Mouse (Mus musculus) neural tube, embryonic 12.5 days (tissue): Measurements from ENCODE around the gene Ralgps1. TPM values are rescaled to one million over a fixed set of nuclear protein-coding genes. Genes with fewer than 3 reads are reported as not detected.
A peak's percentile ranks its signal among the peaks of the same experiment; 100 is the strongest.

Source experiments
- ATAC-seq: fragments of 200-750 bp; cut with Nextera tagmentation; 2 replicates; pipeline ENCODE4 v1.8.0; 2017; ENCODE audit warnings: low read depth, mild to moderate bottlenecking, moderate TSS enrichment, moderate library complexity; ENCODE audit not compliant: low FRiP score
- H3K27ac ChIP-seq: fragments of 300-500 bp; sonication (generic); 2 replicates; pipeline ENCODE4 v1.5.1; 2016
- H3K27me3 ChIP-seq: fragments of 300-500 bp; sonication (generic); replicated peaks from 2 replicates; pipeline ENCODE4 v1.6.1; 2016; ENCODE audit warnings: mild to moderate bottlenecking
- H3K36me3 ChIP-seq: fragments of 300-500 bp; sonication (generic); 2 replicates; pipeline ENCODE4 v1.6.1; 2016; ENCODE audit warnings: mild to moderate bottlenecking
- H3K4me1 ChIP-seq: fragments of 300-500 bp; sonication (generic); 2 replicates; pipeline ENCODE4 v1.6.1; 2016
- H3K4me2 ChIP-seq: fragments of 300-500 bp; sonication (generic); replicated peaks from 2 replicates; pipeline ENCODE4 v1.6.1; 2016; ENCODE audit warnings: mild to moderate bottlenecking
- H3K4me3 ChIP-seq: fragments of 300-500 bp; sonication (generic); 2 replicates; pipeline ENCODE4 v1.5.1; 2016
- H3K9ac ChIP-seq: fragments of 300-500 bp; sonication (generic); 2 replicates; pipeline ENCODE4 v1.6.1; 2016; ENCODE audit warnings: mild to moderate bottlenecking
- H3K9me3 ChIP-seq: fragments of 300-500 bp; sonication (generic); 2 replicates; pipeline ENCODE4 v1.6.1; 2016; ENCODE audit warnings: mild to moderate bottlenecking
- WGBS: fragments of 180-500 bp; shearing (Covaris S2); methylation state at CpG from one replicate; pipeline ENCODE4 v1.1.7; 2016; 5-methylcytosine and 5-hydroxymethylcytosine counted together
- polyA plus RNA-seq: library from polyadenylated mRNA; unstranded; fragments of >200 nt; fragmentation: Nextera tagmentation; extraction: Ambion mirVana; gene quantifications from 2 replicates; pipeline ENCODE4 v1.2.1, GENCODE M21; 2016

Gene Ralgps1
- polyA plus RNA-seq, 1 experiment from 2014 or later: 25.9 TPM

DNA sequence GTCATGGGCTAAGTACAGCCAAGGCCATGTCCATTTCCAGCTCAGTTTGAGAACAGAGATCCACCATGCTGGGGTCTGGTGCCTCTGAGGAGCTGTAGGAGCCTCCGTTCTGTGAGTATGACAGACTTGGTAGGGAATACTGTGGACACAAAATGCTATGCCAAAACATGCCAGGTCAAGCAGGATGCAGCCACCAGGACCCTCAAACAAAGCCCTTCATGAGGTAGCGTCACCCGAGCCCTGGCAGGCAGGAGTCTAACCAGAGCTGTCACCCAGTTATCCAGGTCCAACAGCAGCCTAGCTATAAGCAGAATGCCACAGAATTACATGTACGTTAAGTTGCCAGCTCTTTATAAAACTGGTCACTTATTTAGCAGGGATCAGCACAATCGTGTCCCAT is 51.8 kb downstream of the Ralgps1 start:
- H3K4me3 ChIP-seq: no peak overlapping the region
- H3K9me3 ChIP-seq: no peaks in the 10 kb centered on the region
- no peak for ATAC-seq
- 84% methylated on average over 5 of the region's 5 CpGs for WGBS
- no peak overlapping the region for H3K27ac ChIP-seq
- no peak overlapping the region for H3K9ac ChIP-seq
- H3K27me3 ChIP-seq: no peaks in the 10 kb centered on the region
- no peak overlapping the region for H3K4me2 ChIP-seq
- peaks cover 10% of the 10 kb centered on the region; the same call in 1 of the 2 replicates for H3K36me3 ChIP-seq
- peaks cover 18% of the 10 kb centered on the region for H3K4me1 ChIP-seq

DNA sequence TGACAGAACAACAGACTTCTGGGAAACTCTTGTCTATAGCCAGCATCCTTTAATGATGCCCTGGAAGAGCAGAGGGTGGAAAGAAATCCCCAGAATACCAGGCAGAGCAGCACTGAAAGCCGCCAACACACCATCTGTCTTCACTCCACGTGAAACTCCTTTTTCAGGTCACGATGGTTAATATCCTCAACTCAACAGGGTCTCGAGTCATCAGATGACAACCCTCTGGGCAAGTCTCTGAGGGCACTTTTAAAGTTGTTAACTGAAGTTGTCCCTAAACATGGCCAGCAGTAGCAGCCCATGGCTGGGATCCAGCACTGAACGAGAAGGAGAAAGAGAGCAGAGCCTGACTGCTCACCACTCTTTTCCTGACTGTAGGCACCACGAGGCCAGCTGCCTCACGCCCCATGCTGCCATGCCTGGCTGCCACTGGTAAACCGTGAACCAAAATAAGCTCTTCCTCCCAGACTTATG is 52.8 kb downstream of the Ralgps1 start:
- H3K27me3 ChIP-seq: no peaks in the 10 kb centered on the region
- H3K4me3 ChIP-seq: no peak overlapping the region
- H3K9ac ChIP-seq: no peak overlapping the region
- H3K27ac ChIP-seq: no peak overlapping the region
- no peak overlapping the region for H3K4me2 ChIP-seq
- 0 out of 2 replicates have a peak, but pooled peaks cover 2% of the 10 kb centered on the region for H3K36me3 ChIP-seq
- no peaks in the 10 kb centered on the region for H3K9me3 ChIP-seq
- peaks cover 14% of the 10 kb centered on the region for H3K4me1 ChIP-seq
- no peak for ATAC-seq
- 73% methylated on average over 8 of the region's 8 CpGs for WGBS

DNA sequence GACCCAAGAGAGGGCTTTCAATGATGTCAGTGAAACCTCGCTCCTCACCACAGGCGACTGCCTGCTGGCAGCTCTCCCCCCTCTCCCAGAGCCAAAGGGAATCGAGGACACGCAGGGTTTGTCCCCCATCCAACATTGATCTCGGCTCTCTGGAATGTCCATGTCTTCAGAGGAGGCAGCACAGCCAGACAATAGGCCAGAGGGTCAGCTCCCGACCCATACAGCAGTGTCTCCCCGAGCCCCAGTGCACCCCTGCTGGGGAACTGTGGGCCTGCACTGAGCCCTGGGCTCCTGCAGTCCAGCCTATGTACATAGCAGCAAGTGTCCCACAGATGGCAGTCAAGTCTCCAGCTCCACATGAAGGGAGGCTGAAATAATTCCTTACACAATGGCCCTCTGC is 54.8 kb downstream of the Ralgps1 start:
- Histone ChIP-seq H3K9ac (no peak overlapping the region), H3K27me3 (no peaks in the 10 kb centered on the region), H3K36me3 (0 out of 2 replicates have a peak, but pooled peaks cover under 1% of the 10 kb centered on the region), H3K4me1 (peaks cover 14% of the 10 kb centered on the region), H3K4me3 (no peak overlapping the region), H3K9me3 (no peaks in the 10 kb centered on the region), H3K27ac (no peak overlapping the region), H3K4me2 (no peak overlapping the region)
- peak; percentile 83; the same call in 1 of the 2 replicates for ATAC-seq
- WGBS: 18% methylated on average over 7 of the region's 7 CpGs

DNA sequence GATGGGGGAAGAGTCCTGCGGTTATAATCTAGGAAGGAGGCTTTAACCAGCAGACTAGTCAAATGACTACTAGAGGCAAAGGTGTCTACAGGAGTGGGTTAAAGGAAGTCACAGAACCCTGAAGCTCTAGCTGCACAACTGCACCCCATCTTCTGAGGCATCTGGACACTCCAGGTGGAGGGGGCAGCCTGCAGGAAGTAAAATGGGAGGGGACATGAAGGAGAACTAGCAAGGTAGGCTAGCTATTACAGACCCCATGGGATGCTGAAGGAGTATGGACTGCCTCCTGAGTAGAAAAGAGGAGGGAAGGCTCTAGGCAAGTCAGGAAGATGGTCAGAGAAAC is 55.3 kb downstream of the Ralgps1 start:
- no peaks in the 10 kb centered on the region for H3K27me3 ChIP-seq
- ATAC-seq: no peak
- 88% methylated on average over 1 of the region's 1 CpGs for WGBS
- H3K4me3 ChIP-seq: no peak overlapping the region
- H3K27ac ChIP-seq: no peak overlapping the region
- H3K36me3 ChIP-seq: no peaks in the 10 kb centered on the region
- no peak overlapping the region for H3K4me2 ChIP-seq
- H3K4me1 ChIP-seq: peaks cover 14% of the 10 kb centered on the region
- H3K9me3 ChIP-seq: no peaks in the 10 kb centered on the region
- no peak overlapping the region for H3K9ac ChIP-seq

DNA sequence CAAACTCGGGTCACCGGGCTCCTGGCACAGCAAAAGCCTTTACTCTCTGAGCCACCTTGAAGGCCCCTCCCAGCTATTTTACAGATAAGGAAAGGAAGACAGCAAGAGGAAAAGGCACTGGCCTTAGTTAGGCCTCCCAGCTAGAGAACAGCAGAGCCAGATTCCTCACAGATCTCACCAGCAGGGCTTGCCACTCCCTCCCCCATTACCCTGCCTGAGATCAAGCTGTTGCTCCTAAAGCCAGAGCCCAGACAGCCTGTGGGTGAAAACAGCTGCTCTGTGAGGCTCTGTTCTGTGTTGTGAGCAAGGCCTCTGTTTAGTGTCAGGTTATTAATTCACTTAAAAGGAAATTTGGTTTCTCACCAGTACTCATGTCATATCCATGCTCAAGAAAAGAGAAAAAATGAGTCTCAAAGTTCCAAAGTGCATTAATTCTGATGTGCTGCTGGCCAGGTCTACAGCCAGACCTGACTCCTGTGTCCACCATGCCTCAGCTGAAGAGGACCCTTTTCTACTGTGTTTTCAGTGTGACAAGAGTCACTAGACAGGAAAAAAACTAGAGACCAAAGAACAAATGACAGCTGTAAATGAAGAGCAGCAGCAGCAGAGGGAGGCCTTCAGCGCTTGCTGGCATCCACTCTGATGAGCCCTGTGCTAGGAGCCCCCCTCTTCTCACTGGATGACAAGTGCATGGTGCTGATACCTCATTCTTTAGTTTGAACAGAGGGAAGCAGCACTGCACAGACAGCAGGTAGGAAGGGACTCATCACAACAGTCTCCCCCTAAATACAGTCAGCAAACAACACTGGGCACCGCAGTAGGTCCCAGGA is 55.8 kb downstream of the Ralgps1 start:
- Histone ChIP-seq H3K4me1 (peaks cover 14% of the 10 kb centered on the region), H3K9ac (no peak overlapping the region), H3K9me3 (no peaks in the 10 kb centered on the region), H3K27me3 (no peaks in the 10 kb centered on the region), H3K27ac (no peak overlapping the region), H3K36me3 (no peaks in the 10 kb centered on the region), H3K4me2 (no peak overlapping the region), H3K4me3 (no peak overlapping the region)
- WGBS: 87% methylated on average over 4 of the region's 4 CpGs
- no peak for ATAC-seq

DNA sequence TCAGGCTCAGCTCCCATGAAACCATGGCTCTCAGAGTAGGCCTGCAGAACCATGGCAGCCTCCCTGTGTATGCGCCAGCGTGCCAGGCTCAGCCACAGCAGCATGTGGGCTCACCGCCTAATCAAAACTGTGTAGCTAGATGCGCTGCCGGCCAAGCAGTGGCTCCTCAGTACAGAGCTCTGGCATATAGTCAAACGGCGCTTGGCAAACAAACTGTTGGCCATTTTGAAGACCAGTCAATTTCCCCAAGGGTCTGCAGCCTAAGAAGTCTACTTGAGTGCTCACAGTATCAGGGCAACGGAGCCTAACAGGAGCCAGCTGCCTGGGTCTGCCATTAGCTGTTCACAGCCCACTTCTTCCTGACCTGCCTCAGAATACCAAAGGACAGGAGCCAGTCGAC is 61.9 kb downstream of the Ralgps1 start:
- WGBS: 84% methylated on average over 9 of the region's 9 CpGs
- no peaks in the 10 kb centered on the region for H3K9me3 ChIP-seq
- no peak overlapping the region for H3K4me2 ChIP-seq
- no peaks in the 10 kb centered on the region for H3K27me3 ChIP-seq
- no peaks in the 10 kb centered on the region for H3K36me3 ChIP-seq
- no peak overlapping the region for H3K9ac ChIP-seq
- ATAC-seq: no peak
- no peaks in the 10 kb centered on the region for H3K4me1 ChIP-seq
- H3K27ac ChIP-seq: no peak overlapping the region
- H3K4me3 ChIP-seq: no peak overlapping the region

DNA sequence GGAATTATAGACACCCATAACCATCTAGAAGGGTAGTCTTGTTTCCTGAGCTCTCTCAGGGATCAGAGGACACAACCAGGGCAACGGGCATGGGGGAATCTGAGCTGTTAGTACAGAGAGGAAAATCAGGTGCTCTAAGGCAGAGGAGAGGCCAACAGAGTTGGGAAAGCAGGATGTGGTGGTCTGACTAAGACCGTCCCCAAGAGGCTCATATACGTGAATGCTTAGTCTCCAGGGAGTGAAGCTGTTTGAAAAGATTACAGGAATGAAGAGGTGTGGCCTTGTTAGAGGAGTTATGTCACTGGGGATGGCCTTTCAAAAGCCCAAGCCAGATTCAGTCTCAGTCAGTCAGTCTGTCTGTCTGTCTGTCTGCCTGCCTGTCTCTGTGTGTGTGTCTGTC is 64.7 kb downstream of the Ralgps1 start:
- H3K4me3 ChIP-seq: no peak overlapping the region
- no peaks in the 10 kb centered on the region for H3K36me3 ChIP-seq
- no peak overlapping the region for H3K27ac ChIP-seq
- ATAC-seq: no peak
- peaks cover 13% of the 10 kb centered on the region for H3K4me1 ChIP-seq
- no peak overlapping the region for H3K9ac ChIP-seq
- no peaks in the 10 kb centered on the region for H3K27me3 ChIP-seq
- H3K9me3 ChIP-seq: no peaks in the 10 kb centered on the region
- 88% methylated on average over 3 of the region's 3 CpGs for WGBS
- H3K4me2 ChIP-seq: no peak overlapping the region

DNA sequence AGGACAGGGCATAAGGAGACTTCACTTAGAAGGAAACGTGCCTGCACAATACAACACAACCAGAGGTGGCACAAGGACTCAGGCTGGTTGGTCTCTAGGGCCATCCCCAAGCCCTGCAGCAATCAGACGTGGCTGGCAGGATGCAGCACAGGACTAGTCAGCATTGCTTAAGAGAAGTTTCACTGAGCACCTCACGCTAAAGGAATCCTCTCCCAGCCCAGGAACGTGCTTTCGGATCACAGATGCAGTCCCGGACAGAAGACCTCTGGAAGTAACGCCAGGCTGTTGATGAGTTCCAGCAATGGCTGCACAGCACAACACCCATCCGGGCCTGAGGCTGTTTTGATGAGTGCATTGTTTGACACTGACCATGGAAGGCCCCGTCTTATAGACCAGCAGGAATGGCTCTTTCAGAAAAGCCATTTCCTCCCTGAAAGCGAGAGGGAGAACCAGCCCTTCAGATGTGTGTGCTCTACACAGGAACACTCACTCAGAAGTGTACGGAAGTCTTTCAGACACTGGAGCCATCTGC is 67.8 kb downstream of the Ralgps1 start:
- WGBS: 79% methylated on average over 11 of the region's 11 CpGs
- Histone ChIP-seq H3K9me3 (no peaks in the 10 kb centered on the region), H3K4me2 (no peak overlapping the region), H3K4me1 (peaks cover 16% of the 10 kb centered on the region), H3K27me3 (no peaks in the 10 kb centered on the region), H3K9ac (no peak overlapping the region), H3K36me3 (no peaks in the 10 kb centered on the region), H3K4me3 (no peak overlapping the region), H3K27ac (no peak overlapping the region)
- no peak for ATAC-seq

DNA sequence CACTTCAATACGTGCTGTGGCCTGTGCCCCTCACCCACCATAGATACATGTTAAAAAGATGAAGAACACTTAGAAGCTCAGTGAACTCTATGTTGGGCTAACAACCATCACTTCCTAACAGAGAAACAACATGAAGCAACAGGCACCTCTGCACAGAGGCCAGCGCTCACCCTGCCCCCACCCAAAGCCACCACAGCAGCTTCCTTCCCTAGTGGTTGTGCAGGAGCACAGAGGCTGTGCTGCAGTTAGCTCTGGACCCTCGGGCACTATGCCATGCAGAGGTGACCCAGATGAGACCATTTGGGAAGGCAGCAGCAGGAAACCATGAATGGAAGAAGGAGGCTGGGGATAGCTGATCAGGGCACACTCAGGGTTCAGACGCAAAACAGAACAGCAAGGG is 68.5 kb downstream of the Ralgps1 start:
- ATAC-seq: no peak
- Histone ChIP-seq H3K27me3 (no peaks in the 10 kb centered on the region), H3K9ac (no peak overlapping the region), H3K4me3 (no peak overlapping the region), H3K4me1 (peaks cover 16% of the 10 kb centered on the region), H3K27ac (no peak overlapping the region), H3K4me2 (no peak overlapping the region), H3K36me3 (no peaks in the 10 kb centered on the region), H3K9me3 (no peaks in the 10 kb centered on the region)
- 84% methylated on average over 4 of the region's 4 CpGs for WGBS

DNA sequence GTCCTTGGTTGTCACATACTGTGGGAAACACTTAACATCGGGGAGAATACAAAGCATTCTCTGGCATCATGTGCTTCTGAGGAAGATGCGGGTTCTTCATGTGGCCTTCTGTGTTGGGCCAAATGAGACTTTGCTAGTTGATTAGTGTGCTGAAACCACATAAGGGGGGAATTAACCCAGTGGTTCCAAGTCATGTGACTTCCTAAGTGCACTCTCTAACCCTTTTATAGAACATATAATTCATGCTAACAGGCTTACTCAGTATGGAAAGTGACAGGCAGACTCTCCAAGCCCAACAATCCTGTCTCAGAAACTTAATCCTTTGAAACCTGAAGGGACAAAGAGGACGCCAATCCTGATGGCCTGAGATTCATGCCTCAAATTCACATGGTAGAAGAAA is 68.9 kb downstream of the Ralgps1 start:
- Histone ChIP-seq H3K36me3 (no peaks in the 10 kb centered on the region), H3K4me2 (no peak overlapping the region), H3K27ac (no peak overlapping the region), H3K9ac (no peak overlapping the region), H3K4me3 (no peak overlapping the region), H3K27me3 (no peaks in the 10 kb centered on the region), H3K9me3 (no peaks in the 10 kb centered on the region), H3K4me1 (peaks cover 16% of the 10 kb centered on the region)
- WGBS: 80% methylated on average over 3 of the region's 3 CpGs
- no peak for ATAC-seq

DNA sequence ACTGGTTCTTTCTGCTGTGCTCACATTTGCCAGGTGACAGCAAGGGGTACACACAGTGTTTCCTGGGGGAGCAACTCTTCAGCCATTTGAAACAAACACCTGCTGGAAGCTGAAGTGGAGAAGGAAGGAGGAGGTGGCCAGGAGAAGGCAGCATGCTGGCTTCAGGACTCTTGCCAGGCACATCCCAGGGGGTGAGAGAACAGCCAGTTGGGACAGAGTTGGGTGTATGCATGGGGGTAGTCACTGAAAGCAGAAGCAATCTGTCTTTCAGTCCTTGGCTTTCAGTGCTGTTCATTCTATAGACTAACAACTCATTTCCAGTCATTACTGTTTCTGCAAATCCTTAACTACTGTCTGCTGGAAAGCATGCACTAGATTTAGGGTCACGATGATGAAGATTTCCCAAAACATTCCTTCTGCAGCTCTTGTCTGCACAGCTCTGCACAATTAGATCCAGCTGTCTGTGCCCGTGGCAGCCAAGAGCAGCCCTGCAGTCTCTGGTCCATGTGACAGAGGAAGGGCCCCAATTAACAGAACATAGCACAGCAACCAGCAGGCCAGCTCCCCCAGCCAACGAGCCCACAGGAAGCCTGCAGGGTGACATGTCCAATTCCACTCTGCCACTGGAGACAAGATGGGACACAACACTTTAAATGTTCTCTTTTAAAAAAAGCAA is 70.8 kb downstream of the Ralgps1 start:
- Histone ChIP-seq H3K27me3 (no peaks in the 10 kb centered on the region), H3K4me1 (peaks cover 16% of the 10 kb centered on the region), H3K9ac (no peak overlapping the region), H3K9me3 (no peaks in the 10 kb centered on the region), H3K36me3 (0 out of 2 replicates have a peak, but pooled peaks cover 4% of the 10 kb centered on the region), H3K27ac (no peak overlapping the region), H3K4me2 (no peak overlapping the region), H3K4me3 (no peak overlapping the region)
- ATAC-seq: no peak
- WGBS: 57% methylated on average over 3 of the region's 3 CpGs

DNA sequence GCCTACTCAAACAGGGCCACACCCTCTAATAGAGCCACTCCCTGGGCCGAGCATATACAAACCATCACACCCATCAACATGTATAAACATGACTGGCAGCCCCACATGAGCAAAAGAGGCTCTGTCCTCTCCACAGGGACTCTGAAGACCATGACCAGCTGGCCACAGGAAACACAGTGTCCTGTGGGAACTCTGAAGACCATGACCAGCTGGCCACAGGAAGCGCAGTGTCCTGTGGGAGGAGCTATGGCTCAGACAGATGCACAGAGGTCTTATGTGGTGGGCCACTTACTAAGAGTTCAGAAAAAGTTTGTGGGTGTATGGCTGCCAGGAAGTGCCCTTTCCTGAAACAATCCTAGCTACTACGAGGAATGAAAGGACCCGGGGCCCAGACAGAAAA is 72.4 kb downstream of the Ralgps1 start:
- no peaks in the 10 kb centered on the region for H3K9me3 ChIP-seq
- no peak overlapping the region for H3K4me3 ChIP-seq
- ATAC-seq: no peak
- H3K27me3 ChIP-seq: no peaks in the 10 kb centered on the region
- 0 out of 2 replicates have a peak, but pooled peaks cover 4% of the 10 kb centered on the region for H3K36me3 ChIP-seq
- 86% methylated on average over 4 of the region's 4 CpGs for WGBS
- H3K4me1 ChIP-seq: peaks cover 16% of the 10 kb centered on the region
- H3K9ac ChIP-seq: no peak overlapping the region
- H3K4me2 ChIP-seq: no peak overlapping the region
- no peak overlapping the region for H3K27ac ChIP-seq
